Mouse (Mus musculus) adrenal gland, adult 8-10 months (tissue): ENCODE results near the gene Arpc1b. TPM values are rescaled to one million over a fixed set of nuclear protein-coding genes. Genes with fewer than 3 reads are reported as not detected.
"Not testable (repeated sequence)": the region's sequence is repeated elsewhere in the genome, so short reads cannot be mapped to it uniquely, and the experiment has no call there.

Source experiments
- DNase-seq: peaks from one replicate; pipeline ENCODE4 v3.0.0; 2022
- total RNA-seq, 4 experiments: library from RNA; stranded (reverse); gene quantifications; 2 replicates each; pipeline ENCODE4 v1.2.4; 2022

Gene Arpc1b
- total RNA-seq, 4 experiments from 2014 or later, result 185 to 202 (median 191) TPM

GRCm38 (mm10) chr5:145114606-145115473 is 825 bp downstream of the Arpc1b start:
- peak; percentile 50 for DNase-seq

- no peak for DNase-seq
These were observed 1.7 kb downstream of the Arpc1b start for GRCm38 (mm10) chr5:145115736-145116135.

- peak; percentile 74 for DNase-seq
These were observed 2.3 kb downstream of the Arpc1b start for GRCm38 (mm10) chr5:145116316-145116715.

GRCm38 (mm10) chr5:145116916-145117315 is 2.9 kb downstream of the Arpc1b start:
- DNase-seq, result peak; percentile 61

- DNase-seq, result no peak
These were observed 4.0 kb downstream of the Arpc1b start for GRCm38 (mm10) chr5:145118005-145118404.

- no peak for DNase-seq
These were observed 4.4 kb downstream of the Arpc1b start for GRCm38 (mm10) chr5:145118461-145118860.

GRCm38 (mm10) chr5:145119385-145119784 is 5.4 kb downstream of the Arpc1b start:
- DNase-seq, result no peak

- no peak for DNase-seq
These were observed 6.9 kb downstream of the Arpc1b start for GRCm38 (mm10) chr5:145120921-145121320.

- DNase-seq, result no peak
These were observed 9.4 kb downstream of the Arpc1b start for GRCm38 (mm10) chr5:145123396-145123795.

GRCm38 (mm10) chr5:145126580-145126979 is 12.6 kb downstream of the Arpc1b start:
- no peak for DNase-seq

- no peak for DNase-seq
These were observed 15.1 kb downstream of the Arpc1b start for GRCm38 (mm10) chr5:145129124-145129523.

- DNase-seq, result not testable (repeated sequence)
These were observed 15.8 kb downstream of the Arpc1b start for GRCm38 (mm10) chr5:145129773-145130172.

- DNase-seq, result no peak
These were observed 16.2 kb downstream of the Arpc1b start for GRCm38 (mm10) chr5:145130191-145130590.

GRCm38 (mm10) chr5:145130995-145131394 is 17.0 kb downstream of the Arpc1b start:
- no peak for DNase-seq

- not testable (repeated sequence) for DNase-seq
These were observed 19.3 kb downstream of the Arpc1b start for GRCm38 (mm10) chr5:145133275-145133674.

GRCm38 (mm10) chr5:145138836-145139235 is 24.8 kb downstream of the Arpc1b start:
- DNase-seq, result no peak

- peak; percentile 92 for DNase-seq
These were observed 25.8 kb downstream of the Arpc1b start, which contains the start of the genes Pdap1 and Bud31 for GRCm38 (mm10) chr5:145139571-145140519. Pdap1 (minus strand) TSS chr5:145140238. Bud31 (plus strand) TSS chr5:145140362.

GRCm38 (mm10) chr5:145140611-145141010 is 26.6 kb downstream of the Arpc1b start:
- no peak for DNase-seq

GRCm38 (mm10) chr5:145147748-145148147 is 33.7 kb downstream of the Arpc1b start:
- no peak for DNase-seq

GRCm38 (mm10) chr5:145149294-145149693 is 35.3 kb downstream of the Arpc1b start:
- DNase-seq, result no peak

- no peak for DNase-seq
These were observed 38.7 kb downstream of the Arpc1b start for GRCm38 (mm10) chr5:145152690-145153089.

GRCm38 (mm10) chr5:145161361-145161760 is 47.3 kb downstream of the Arpc1b start:
- no peak for DNase-seq

GRCm38 (mm10) chr5:145164710-145165109 is 50.7 kb downstream of the Arpc1b start:
- no peak for DNase-seq
